Mouse (Mus musculus): Measurements from ENCODE around the gene Slc25a17. TPM values are rescaled to one million over a fixed set of nuclear protein-coding genes. Genes with fewer than 3 reads are reported as not detected.

The Slc25a17 gene
- polyA plus RNA-seq, 1 experiment from 2014 or later, result 105 TPM

DNA sequence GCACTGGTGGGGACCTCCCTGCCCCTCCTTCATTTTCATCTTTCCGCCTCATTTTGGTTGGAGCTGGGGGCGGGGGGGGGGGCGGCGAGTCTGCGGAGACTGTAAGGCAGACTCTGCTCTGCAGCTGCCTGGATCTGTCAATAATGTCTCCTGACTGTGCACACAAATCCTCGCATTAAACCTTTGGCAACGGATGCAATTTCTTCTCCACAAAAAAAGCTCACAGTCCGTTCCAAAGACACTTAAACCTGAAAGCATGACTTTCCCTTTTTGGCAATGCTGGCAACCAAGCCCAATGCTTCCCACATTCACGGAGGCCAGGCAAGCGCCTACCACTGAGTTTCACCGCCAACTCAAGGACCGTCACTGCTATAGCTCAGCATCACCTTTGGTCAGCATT, 66.2 kb downstream of the Slc25a17 start:
- Histone ChIP-seq H3K4me2 (ENCODE audit: low read depth, low read length, severe bottlenecking) (no peak overlapping the region), H3K27ac (ENCODE audit: low read depth, low read length) (no peak overlapping the region), H3K9me3 (ENCODE audit: control insufficient read depth, low read length) (no peaks in the 10 kb centered on the region), H3K36me3 (ENCODE audit: control insufficient read depth, insufficient read depth, low read length) (no peaks in the 10 kb centered on the region), H3K27me3 (ENCODE audit: control insufficient read depth, insufficient read depth, low read length) (no peaks in the 10 kb centered on the region), H3K4me1 (replicated peaks; ENCODE audit: control insufficient read depth, insufficient read depth, low read length) (no peaks in the 10 kb centered on the region), H3K9ac (ENCODE audit: low read length) (no peak overlapping the region), H3K4me3 (ENCODE audit: low read depth, low read length) (no peak overlapping the region)
- 86% methylated on average over 12 of the region's 12 CpGs for WGBS
- no peak for DNase-seq (ENCODE audit: low spot score)
- ATAC-seq (replicated peaks; ENCODE audit: low FRiP score), result no peak

- Histone ChIP-seq H3K4me1 (replicated peaks; ENCODE audit: control insufficient read depth, insufficient read depth, low read length) (no peaks in the 10 kb centered on the region), H3K9ac (ENCODE audit: low read length) (no peak overlapping the region), H3K9me3 (ENCODE audit: control insufficient read depth, low read length) (no peaks in the 10 kb centered on the region), H3K27ac (ENCODE audit: low read depth, low read length) (no peak overlapping the region), H3K27me3 (ENCODE audit: control insufficient read depth, insufficient read depth, low read length) (no peaks in the 10 kb centered on the region), H3K4me2 (ENCODE audit: low read depth, low read length, severe bottlenecking) (no peak overlapping the region), H3K36me3 (ENCODE audit: control insufficient read depth, insufficient read depth, low read length) (no peaks in the 10 kb centered on the region), H3K4me3 (ENCODE audit: low read depth, low read length) (no peak overlapping the region)
- WGBS, result 93% methylated on average over 9 of the region's 9 CpGs
- DNase-seq (ENCODE audit: low spot score) (no peak), ATAC-seq (replicated peaks; ENCODE audit: low FRiP score) (no peak)
Measured at GRCm38 (mm10) chr15:81290747-81291146, 69.9 kb downstream of the Slc25a17 start.

DNA sequence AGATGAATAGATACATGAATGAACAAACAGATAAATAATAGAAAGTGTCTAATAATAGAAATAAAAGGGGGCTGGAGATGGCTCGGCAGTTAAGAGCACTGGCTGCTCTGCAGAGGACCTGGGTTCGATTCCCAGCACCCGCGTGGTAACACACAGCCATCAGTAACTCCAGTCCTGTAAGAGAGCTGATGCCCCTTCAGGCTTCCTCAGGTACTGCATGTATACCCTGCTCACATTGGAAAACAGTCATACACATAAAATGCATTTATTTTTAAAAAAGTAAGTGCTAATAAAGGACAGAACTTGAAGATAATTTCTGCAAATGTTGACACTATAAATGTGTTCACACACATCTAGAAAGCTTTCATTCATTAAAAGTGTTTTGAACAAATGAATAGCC, 70.4 kb downstream of the Slc25a17 start:
- H3K27me3 ChIP-seq (ENCODE audit: control insufficient read depth, insufficient read depth, low read length), result no peaks in the 10 kb centered on the region
- no peaks in the 10 kb centered on the region for H3K9me3 ChIP-seq (ENCODE audit: control insufficient read depth, low read length)
- H3K27ac ChIP-seq (ENCODE audit: low read depth, low read length), result no peak overlapping the region
- DNase-seq (ENCODE audit: low spot score) (no peak), ATAC-seq (replicated peaks; ENCODE audit: low FRiP score) (no peak)
- H3K36me3 ChIP-seq (ENCODE audit: control insufficient read depth, insufficient read depth, low read length), result no peaks in the 10 kb centered on the region
- WGBS, result 92% methylated on average over 4 of the region's 4 CpGs
- H3K4me3 ChIP-seq (ENCODE audit: low read depth, low read length), result no peak overlapping the region
- no peak overlapping the region for H3K9ac ChIP-seq (ENCODE audit: low read length)
- no peak overlapping the region for H3K4me2 ChIP-seq (ENCODE audit: low read depth, low read length, severe bottlenecking)
- H3K4me1 ChIP-seq (replicated peaks; ENCODE audit: control insufficient read depth, insufficient read depth, low read length), result no peaks in the 10 kb centered on the region

DNA sequence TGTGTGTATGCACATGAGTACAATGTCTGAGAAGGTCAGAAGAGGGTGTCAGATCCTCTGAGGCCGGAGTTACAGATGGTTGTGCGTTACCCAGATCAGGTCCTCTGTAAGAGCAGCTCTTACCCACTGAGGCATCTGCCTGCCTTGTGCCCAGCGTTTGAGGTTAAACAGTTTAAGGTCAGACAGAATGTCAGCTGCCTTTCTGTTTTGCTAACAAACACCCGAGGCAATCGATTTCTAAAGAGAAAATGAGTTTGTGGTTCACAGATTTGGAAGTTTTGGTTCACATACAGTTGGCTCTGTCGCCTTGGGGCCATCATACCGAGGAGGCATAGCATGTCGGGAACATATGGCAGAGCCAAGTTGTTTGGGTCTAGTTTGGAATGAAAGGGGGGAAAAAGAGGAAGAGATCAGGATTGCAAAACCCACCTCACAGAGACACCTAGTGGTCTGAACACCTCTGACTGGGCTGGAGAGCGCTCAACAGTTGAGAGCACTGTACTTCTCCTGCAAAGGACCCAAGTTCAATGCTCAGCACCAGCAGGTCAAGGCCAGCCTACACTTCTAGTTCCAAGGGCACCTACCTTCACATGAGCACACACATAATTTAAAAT, 76.4 kb downstream of the Slc25a17 start:
- ATAC-seq (replicated peaks; ENCODE audit: low FRiP score) (no peak), DNase-seq (ENCODE audit: low spot score) (no peak)
- no peaks in the 10 kb centered on the region for H3K4me1 ChIP-seq (replicated peaks; ENCODE audit: control insufficient read depth, insufficient read depth, low read length)
- H3K4me2 ChIP-seq (ENCODE audit: low read depth, low read length, severe bottlenecking), result no peak overlapping the region
- H3K9ac ChIP-seq (ENCODE audit: low read length), result no peak overlapping the region
- H3K27ac ChIP-seq (ENCODE audit: low read depth, low read length), result no peak overlapping the region
- H3K9me3 ChIP-seq (ENCODE audit: control insufficient read depth, low read length), result no peaks in the 10 kb centered on the region
- H3K4me3 ChIP-seq (ENCODE audit: low read depth, low read length), result no peak overlapping the region
- no peaks in the 10 kb centered on the region for H3K36me3 ChIP-seq (ENCODE audit: control insufficient read depth, insufficient read depth, low read length)
- whole genome bisulfite sequencing, result 83% methylated on average over 9 of the region's 9 CpGs
- no peaks in the 10 kb centered on the region for H3K27me3 ChIP-seq (ENCODE audit: control insufficient read depth, insufficient read depth, low read length)

DNA sequence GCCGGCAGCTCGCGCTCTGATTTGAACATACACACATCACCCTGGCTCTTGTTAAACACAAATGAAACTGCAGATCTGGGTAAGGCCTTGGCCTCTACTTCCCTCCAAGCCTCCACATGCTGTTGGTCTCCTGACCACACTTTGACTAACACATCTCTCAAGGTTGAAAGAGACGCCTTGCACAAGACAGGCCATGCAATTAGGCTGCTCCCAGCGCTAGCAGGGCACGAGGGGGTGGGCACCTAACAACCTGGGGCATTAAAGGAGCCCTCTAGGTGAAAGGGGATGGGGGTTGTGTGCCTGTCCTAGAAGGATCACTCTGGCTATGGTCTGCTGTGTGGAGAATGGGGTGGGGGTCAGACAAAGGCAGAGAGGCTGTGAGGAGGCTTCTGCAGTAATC, 81.9 kb downstream of the Slc25a17 start:
- no peaks in the 10 kb centered on the region for H3K9me3 ChIP-seq (ENCODE audit: control insufficient read depth, low read length)
- H3K4me1 ChIP-seq (replicated peaks; ENCODE audit: control insufficient read depth, insufficient read depth, low read length), result peaks cover 9% of the 10 kb centered on the region; the same call in 1 of the 2 replicates
- no peaks in the 10 kb centered on the region for H3K36me3 ChIP-seq (ENCODE audit: control insufficient read depth, insufficient read depth, low read length)
- no peak overlapping the region for H3K27ac ChIP-seq (ENCODE audit: low read depth, low read length)
- no peaks in the 10 kb centered on the region for H3K27me3 ChIP-seq (ENCODE audit: control insufficient read depth, insufficient read depth, low read length)
- H3K9ac ChIP-seq (ENCODE audit: low read length), result no peak overlapping the region
- DNase-seq (ENCODE audit: low spot score), result no peak
- no peak for ATAC-seq (replicated peaks; ENCODE audit: low FRiP score)
- no peak overlapping the region for H3K4me2 ChIP-seq (ENCODE audit: low read depth, low read length, severe bottlenecking)
- H3K4me3 ChIP-seq (ENCODE audit: low read depth, low read length), result no peak overlapping the region
- WGBS, result 45% methylated on average over 6 of the region's 6 CpGs

GRCm38 (mm10) chr15:81277928-81278327, 82.7 kb downstream of the Slc25a17 start:
- ATAC-seq (replicated peaks; ENCODE audit: low FRiP score), result no peak; the same call in 1 of the 2 replicates
- H3K4me3 ChIP-seq (ENCODE audit: low read depth, low read length), result no peak overlapping the region
- peaks cover 9% of the 10 kb centered on the region; the same call in 1 of the 2 replicates for H3K4me1 ChIP-seq (replicated peaks; ENCODE audit: control insufficient read depth, insufficient read depth, low read length)
- H3K9me3 ChIP-seq (ENCODE audit: control insufficient read depth, low read length), result no peaks in the 10 kb centered on the region
- no peak overlapping the region for H3K9ac ChIP-seq (ENCODE audit: low read length)
- H3K4me2 ChIP-seq (ENCODE audit: low read depth, low read length, severe bottlenecking), result no peak overlapping the region
- whole genome bisulfite sequencing, result 6% methylated on average over 11 of the region's 11 CpGs
- no peak overlapping the region for H3K27ac ChIP-seq (ENCODE audit: low read depth, low read length)
- H3K27me3 ChIP-seq (ENCODE audit: control insufficient read depth, insufficient read depth, low read length), result no peaks in the 10 kb centered on the region
- peak; percentile 64 for DNase-seq (ENCODE audit: low spot score)
- no peaks in the 10 kb centered on the region for H3K36me3 ChIP-seq (ENCODE audit: control insufficient read depth, insufficient read depth, low read length)

GRCm38 (mm10) chr15:81273361-81273760, 87.3 kb downstream of the Slc25a17 start:
- ATAC-seq (replicated peaks; ENCODE audit: low FRiP score) (no peak), DNase-seq (ENCODE audit: low spot score) (no peak)
- Histone ChIP-seq H3K36me3 (ENCODE audit: control insufficient read depth, insufficient read depth, low read length) (no peaks in the 10 kb centered on the region), H3K4me1 (replicated peaks; ENCODE audit: control insufficient read depth, insufficient read depth, low read length) (peaks cover 9% of the 10 kb centered on the region; the same call in 1 of the 2 replicates), H3K4me2 (ENCODE audit: low read depth, low read length, severe bottlenecking) (no peak overlapping the region), H3K27me3 (ENCODE audit: control insufficient read depth, insufficient read depth, low read length) (no peaks in the 10 kb centered on the region), H3K4me3 (ENCODE audit: low read depth, low read length) (no peak overlapping the region), H3K9ac (ENCODE audit: low read length) (no peak overlapping the region), H3K27ac (ENCODE audit: low read depth, low read length) (no peak overlapping the region), H3K9me3 (ENCODE audit: control insufficient read depth, low read length) (no peaks in the 10 kb centered on the region)
- 55% methylated on average over 2 of the region's 2 CpGs for WGBS

- 24% methylated on average over 13 of the region's 13 CpGs for WGBS
- Histone ChIP-seq H3K27me3 (ENCODE audit: control insufficient read depth, insufficient read depth, low read length) (no peaks in the 10 kb centered on the region), H3K4me2 (ENCODE audit: low read depth, low read length, severe bottlenecking) (no peak overlapping the region), H3K4me3 (ENCODE audit: low read depth, low read length) (no peak overlapping the region), H3K9me3 (ENCODE audit: control insufficient read depth, low read length) (no peaks in the 10 kb centered on the region), H3K4me1 (replicated peaks; ENCODE audit: control insufficient read depth, insufficient read depth, low read length) (no peaks in the 10 kb centered on the region; the same call in 1 of the 2 replicates), H3K27ac (ENCODE audit: low read depth, low read length) (no peak overlapping the region), H3K9ac (ENCODE audit: low read length) (0 out of 2 replicates have a peak overlapping the region, but pooled peaks have one; percentile 23), H3K36me3 (ENCODE audit: control insufficient read depth, insufficient read depth, low read length) (no peaks in the 10 kb centered on the region)
- ATAC-seq (replicated peaks; ENCODE audit: low FRiP score), result no peak
- DNase-seq (ENCODE audit: low spot score), result no peak
Measured at GRCm38 (mm10) chr15:81272305-81273053, 88.1 kb downstream of the Slc25a17 start.
